Mouse (Mus musculus) ES-CJ7 (cell line): ENCODE results near the gene Aldh1a2.

Experiments used
- DNase-seq: peaks from one replicate; pipeline ENCODE4 v3.0.0; 2011; ENCODE audit warnings: low read depth, low spot score

The Aldh1a2 gene

DNA sequence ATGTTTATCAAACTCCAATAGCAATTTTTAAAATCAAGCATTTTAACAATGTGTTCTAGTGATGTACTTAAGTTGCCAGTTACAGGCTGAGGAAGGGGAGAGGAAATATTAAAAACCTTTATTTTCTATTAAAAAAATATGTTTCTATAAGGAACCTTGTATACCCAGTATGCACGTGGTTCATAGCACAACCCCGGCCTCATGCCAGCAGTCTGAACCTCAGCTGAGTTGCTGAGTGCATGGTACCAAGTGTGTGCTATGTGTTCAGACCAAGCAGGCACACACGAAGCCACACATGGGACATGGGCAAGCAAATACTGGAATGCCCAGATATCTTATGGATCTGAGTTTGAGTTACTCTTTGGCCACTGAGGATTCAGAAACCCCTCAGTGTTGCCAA lies 74.2 kb downstream of the Aldh1a2 start:
- no peak for DNase-seq

DNA sequence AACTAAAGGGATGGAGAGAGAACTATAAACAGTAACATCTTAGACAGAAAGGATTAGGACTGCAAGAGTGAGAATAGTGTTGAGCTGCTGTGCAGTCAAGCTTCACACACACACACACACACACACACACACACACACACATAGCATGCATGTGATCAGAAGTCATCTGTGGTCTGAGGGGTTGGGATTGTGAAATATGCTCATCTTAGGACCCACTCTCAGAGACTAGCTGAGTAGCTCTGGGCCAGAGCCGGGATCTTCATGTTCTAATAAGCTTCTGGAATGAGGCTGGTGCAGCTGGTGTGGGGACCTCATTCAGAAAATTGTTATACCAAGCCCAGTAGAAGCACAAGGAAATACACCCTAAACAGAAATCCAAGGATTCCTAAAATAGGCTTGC lies 75.1 kb downstream of the Aldh1a2 start:
- DNase-seq: no peak

DNA sequence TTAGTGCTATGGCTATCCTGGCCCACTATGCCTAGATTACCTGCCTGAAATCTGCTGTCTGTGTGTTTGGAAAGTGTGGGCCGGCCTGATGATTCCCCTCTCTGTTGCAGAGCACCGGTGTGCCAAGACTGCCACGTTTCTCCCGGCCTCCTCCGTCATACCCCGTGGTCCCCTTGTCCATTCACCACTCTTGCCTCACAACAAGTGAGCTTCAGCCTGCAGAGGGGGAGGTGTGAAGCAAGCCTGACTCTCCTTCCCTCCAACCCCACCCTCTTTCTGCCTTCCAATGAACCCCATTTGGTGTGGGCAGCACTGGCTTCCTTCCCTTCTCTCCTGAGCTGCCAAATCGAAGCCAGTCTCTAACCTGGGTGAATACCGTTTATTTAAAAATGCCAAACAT lies 79.9 kb downstream of the Aldh1a2 start:
- no peak for DNase-seq

DNA sequence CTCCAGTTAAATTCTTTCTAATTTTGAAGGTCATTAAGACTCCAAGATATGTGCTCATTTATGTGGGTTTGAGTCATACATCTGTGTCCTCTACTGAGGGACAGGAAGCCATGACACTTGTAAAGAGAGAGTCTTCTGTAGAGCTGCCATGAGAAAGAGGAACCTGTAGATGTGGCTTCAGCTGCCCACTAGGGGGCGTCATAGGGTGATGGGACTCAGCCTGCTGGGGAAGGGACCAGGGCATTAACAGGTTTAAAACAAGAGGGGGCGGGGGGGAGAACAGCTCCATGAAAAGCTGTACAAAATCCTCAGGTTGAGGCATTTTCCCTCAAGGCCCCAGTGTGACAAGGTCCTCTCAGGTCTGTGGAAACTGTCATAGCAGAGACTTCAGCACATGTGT lies 88.0 kb downstream of the Aldh1a2 start:
- peak; percentile 17 for DNase-seq

- no peak for DNase-seq
Measured at GRCm38 (mm10) chr9:71307106-71307789, 91.7 kb downstream of the Aldh1a2 start.

GRCm38 (mm10) chr9:71315960-71316359 lies 100.4 kb downstream of the Aldh1a2 start:
- DNase-seq: peak; percentile 7

- no peak for DNase-seq
Measured at GRCm38 (mm10) chr9:71317096-71317920, 101.7 kb downstream of the Aldh1a2 start.

DNA sequence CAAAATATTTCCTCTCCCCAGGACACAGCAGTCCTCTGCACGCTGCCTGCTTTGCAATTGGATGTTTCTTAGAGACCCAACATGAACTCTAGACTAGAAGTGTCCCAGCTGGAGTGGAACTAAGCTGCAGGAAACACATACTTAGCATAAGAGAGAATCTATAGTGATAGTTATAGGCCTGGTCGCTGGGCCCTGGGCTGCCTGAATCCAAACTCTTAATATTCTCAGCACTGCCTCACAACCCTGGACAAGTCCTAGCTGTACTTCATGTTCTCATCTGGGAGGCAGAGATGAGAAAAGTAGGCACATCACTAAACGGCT lies 102.3 kb downstream of the Aldh1a2 start:
- no peak for DNase-seq

DNA sequence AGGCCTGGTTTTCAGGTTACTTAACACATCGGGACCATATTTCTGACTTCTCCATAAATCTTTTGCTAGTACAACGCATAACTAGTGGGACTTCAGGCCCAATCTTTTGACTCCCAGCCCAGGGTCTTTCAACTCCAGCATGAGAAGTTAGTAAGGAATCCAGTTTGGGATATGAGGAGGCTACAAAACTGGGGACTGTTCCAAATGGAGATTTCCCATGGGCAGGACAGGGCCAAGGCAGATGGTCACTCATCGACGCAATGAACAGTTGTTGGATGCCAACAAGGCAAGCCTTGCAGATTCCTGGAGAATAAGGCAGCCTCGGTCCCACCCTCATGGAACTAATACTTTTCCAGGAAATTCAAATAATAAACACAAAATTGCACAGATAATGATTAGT lies 104.2 kb downstream of the Aldh1a2 start:
- no peak for DNase-seq

DNA sequence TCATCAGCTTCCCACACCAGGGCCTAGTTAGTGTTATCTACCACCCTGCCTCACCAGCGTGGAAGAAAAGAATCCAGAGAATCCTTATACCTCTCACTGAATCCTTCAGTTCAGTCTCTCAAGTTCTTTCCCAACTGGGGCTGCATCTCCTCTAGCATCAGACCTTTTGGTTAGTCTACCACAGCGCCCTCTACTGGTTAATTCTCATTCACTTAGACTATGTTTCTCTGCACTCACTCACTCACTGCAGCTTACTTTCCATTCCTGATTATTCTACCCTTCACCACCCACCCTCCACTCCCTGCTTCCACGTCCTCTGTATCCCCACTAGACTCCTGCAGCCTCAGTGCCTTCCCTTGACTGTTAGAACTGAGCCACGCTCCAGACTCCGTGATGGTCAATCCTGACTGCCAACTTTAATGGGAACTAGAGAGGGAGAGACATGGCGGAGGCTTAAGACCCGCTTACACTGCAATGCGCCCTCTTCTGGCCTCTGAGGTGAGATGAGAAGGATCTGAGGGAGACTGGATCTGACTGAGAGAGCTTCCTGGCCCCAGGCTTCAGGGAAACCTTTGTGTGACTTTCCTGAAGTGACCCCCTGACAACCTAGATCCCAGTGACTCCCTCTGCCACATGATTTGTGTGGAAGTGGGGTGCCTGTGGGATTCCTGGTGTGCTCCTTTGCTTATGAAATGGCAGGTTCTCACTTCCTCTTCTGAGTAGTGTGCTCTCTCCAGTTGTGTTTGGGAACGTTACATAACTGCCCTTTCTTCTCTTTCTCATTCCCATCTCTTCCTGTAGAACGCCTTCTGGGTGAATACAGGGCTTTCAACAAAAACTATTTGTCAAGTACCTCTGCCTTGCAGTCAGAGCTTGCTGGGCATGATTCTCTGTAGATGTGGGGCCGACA lies 104.9 kb downstream of the Aldh1a2 start:
- DNase-seq: peak; percentile 89

- no peak for DNase-seq
Measured at GRCm38 (mm10) chr9:71321436-71321835, 105.8 kb downstream of the Aldh1a2 start.

DNA sequence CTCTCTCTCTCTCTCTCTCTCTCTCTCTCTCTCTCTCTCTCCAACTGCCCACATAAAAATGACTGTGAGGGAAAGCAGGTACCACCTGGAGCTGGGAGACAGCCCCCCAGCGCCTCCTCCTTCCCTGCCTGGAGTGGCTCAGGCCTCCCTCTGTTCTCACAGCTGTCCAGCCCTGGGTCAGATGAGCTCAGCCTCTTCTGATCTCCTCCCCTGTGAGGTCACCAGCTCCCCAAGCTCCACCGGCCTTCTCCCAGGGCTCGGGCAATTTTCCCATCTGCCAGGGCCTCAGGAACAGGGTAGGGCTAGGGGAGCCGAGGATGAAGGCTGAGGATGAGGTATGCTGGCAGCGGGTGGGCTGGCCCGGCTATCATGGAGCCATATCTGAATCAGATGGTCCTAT lies 106.3 kb downstream of the Aldh1a2 start:
- DNase-seq: no peak

- no peak for DNase-seq
Measured at GRCm38 (mm10) chr9:71323303-71323952, 107.8 kb downstream of the Aldh1a2 start.

DNA sequence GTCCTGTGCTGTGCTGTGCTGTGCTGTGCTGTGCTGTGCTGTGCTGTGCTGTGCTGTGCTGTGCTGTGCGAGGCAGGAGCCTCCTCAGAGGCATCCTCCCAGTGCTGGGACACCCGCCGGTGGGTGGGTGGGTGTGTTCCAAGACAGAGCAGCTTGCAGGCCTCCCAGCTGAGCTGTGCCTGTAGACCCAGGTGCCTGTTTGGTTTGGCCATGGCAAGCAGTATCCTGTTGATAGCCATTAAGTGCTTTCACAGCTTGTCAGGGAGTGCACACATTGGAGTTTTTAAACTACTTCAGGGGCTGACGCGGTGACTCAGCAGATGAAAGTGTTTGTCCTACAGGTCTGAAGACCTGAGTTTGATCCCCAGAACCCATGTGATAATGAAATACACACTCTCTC lies 108.5 kb downstream of the Aldh1a2 start:
- no peak for DNase-seq

DNA sequence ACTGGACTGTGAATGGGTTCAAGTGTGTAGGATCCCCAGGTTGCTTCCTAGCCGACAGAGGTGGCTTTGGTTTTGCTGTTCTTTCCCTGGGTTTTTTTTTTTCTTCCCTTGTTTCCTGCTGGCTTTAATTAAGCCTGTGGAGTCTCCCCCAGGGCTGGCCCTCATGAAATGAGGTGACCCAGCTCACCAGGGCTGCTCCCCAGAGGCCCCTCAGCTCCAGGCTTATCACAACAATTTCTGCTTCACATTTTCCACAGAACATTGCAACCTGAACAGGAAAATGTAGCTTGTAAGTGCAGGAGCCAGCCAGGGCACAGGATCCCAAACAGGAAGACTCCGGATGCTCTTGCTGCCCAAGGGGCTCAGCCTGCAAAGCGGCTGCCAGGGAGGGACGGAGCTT lies 110.7 kb downstream of the Aldh1a2 start:
- DNase-seq: no peak

DNA sequence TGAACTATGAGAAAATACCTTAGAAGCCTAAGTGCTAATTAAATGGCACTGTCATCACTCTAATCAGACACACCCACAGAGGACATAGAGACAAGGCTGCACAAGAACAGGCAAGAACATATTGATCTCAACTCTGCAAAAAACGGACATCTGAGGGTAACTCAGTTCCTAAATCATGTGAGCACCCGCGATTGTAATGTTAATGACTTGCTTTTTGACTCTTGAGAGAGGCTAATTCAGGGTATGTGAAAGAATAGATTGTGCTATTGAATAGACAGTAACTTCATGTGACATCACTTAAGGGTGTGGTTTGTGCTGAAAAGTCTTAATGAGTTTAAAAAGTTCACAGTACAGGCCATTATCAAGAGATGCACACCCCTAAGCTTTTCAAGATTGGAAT lies 116.1 kb downstream of the Aldh1a2 start:
- peak; percentile 76 for DNase-seq

DNA sequence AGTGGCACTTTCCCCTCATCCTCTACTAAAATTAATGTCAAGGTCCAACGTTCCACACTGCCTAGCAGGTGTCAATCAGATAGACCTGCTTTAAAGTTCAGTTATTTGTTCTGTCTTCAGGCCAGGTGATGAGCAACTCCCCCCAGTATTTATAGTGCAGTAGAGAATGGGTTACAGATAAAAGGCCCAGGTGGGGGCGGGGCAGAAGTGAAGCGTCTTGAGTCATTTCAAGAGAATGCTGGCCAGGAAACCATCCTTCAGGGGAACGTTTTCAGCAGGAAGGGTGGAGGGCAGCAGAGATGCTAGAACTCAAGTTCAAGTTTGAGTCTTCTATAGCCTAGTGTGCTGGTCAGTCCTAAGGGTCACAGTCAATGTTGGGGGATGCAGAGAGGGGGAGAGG lies 121.1 kb downstream of the Aldh1a2 start:
- DNase-seq: no peak

DNA sequence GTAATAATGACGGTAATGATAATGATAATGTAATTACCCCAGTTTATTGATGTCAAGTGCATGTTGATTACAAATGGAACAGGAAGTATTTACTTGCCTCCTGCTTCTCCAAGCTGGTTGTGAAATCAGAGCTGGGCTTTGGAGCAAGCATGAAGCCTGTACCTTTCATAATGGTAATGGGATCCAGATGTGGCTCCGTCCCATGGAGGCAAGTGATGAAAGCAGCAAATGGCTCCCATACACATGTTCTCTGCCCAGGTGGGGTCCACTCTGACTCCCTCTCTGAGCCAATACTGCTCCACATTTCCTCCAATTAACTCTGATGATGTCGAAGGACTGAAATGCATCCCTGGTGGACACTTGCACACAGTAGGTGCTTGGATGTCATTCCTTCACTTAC lies 121.8 kb downstream of the Aldh1a2 start:
- DNase-seq: no peak

- no peak for DNase-seq
Measured at GRCm38 (mm10) chr9:71340116-71340515, 124.5 kb downstream of the Aldh1a2 start.
